Mouse (Mus musculus) heart, adult 2 months (tissue): ENCODE results near the gene Anks1b. TPM values are rescaled to one million over a fixed set of nuclear protein-coding genes. Genes with fewer than 3 reads are reported as not detected.

Source experiments
- DNase-seq, 2 experiments: peaks; one replicate each; pipeline ENCODE4 v3.0.0; 2021
- H3K27ac ChIP-seq: fragments of 200-600 bp; 2 replicates; pipeline ENCODE4 v1.8.1; 2022
- H3K27me3 ChIP-seq: fragments of 200-500 bp; 2 replicates; pipeline ENCODE4 v1.6.1; 2012; ENCODE audit warnings: mild to moderate bottlenecking, low read length, inconsistent platforms, mixed read lengths; ENCODE audit not compliant: control insufficient read depth, insufficient read depth
- H3K36me3 ChIP-seq: fragments of 200-500 bp; 2 replicates; pipeline ENCODE4 v1.6.1; 2012; ENCODE audit warnings: low read length, inconsistent platforms; ENCODE audit not compliant: control insufficient read depth, insufficient read depth
- H3K4me1 ChIP-seq: fragments of 200-500 bp; 2 replicates; pipeline ENCODE4 v1.6.1; 2011; ENCODE audit warnings: low read length; ENCODE audit not compliant: control insufficient read depth, insufficient read depth
- H3K4me3 ChIP-seq: fragments of 200-600 bp; 2 replicates; pipeline ENCODE4 v1.8.1; 2022
- H3K79me2 ChIP-seq: fragments of 200-500 bp; replicated peaks from 2 replicates; pipeline ENCODE4 v1.6.1; 2012; ENCODE audit warnings: mild to moderate bottlenecking, inconsistent platforms, low read length, moderate library complexity, mixed read lengths; ENCODE audit not compliant: control insufficient read depth, insufficient read depth
- H3K9ac ChIP-seq: fragments of 200-500 bp; 2 replicates; pipeline ENCODE4 v1.6.1; 2012; ENCODE audit warnings: low read depth, mild to moderate bottlenecking, control low read depth, inconsistent platforms, low read length, mixed read lengths
- CTCF ChIP-seq: fragments of 200-600 bp; IDR thresholded peaks from 2 replicates; pipeline ENCODE4 v1.8.1; 2022; ENCODE audit warnings: antibody characterized with exemption, mild to moderate bottlenecking, moderate library complexity
- EP300 ChIP-seq: fragments of 200-500 bp; IDR thresholded peaks from 2 replicates; pipeline ENCODE4 v1.6.1; 2011; ENCODE audit warnings: low read depth, low read length, control low read depth; ENCODE audit not compliant: insufficient read depth
- POLR2A ChIP-seq: fragments of 200-500 bp; IDR thresholded peaks from 2 replicates; pipeline ENCODE4 v1.6.1; 2011; ENCODE audit warnings: mild to moderate bottlenecking, low read depth, low read length, control low read depth; ENCODE audit not compliant: insufficient read depth
- WGBS: fragments of 180-500 bp; shearing (Covaris S2); methylation state at CpG from one replicate; pipeline ENCODE4 v1.1.7; 2018; 5-methylcytosine and 5-hydroxymethylcytosine counted together
- intact Hi-C: fragments of 180-260 bp; cut with DNase I; formaldehyde crosslinking; loops from one replicate; pipeline ENCODE4 v1.15.1; 2025
- polyA plus RNA-seq: library from polyadenylated mRNA; depleted of rRNA; stranded (reverse); fragments of >200 nt; gene quantifications from 2 replicates; pipeline ENCODE4 v1.2.3, GENCODE M21; 2012
- total RNA-seq, 2 experiments: library from RNA; stranded (reverse); gene quantifications; 2 replicates each; pipeline ENCODE4 v1.2.3; 2021

The Anks1b gene
- total and polyA plus RNA-seq, 3 experiments = 0.16 to 0.80 (median 0.52) TPM

DNA sequence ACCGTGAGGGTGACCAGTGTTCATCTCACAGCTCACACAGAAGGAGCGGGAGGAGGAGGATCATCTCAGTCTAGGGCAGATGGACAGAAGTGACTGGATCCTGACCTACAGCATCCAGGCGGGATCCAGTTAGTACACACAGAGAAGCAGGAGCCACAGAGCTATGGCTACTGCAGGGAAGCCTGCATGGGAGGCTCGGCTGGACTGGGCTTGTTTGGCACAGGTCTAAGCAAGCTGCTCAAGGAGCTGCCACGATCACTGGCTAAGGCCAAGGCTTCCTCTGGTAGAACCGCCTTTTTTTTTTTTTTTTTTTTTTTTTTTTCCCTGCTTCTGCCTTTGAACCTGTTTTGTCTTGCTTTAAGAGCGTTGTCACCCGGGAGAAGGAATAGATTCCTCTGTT is 1034.1 kb downstream of the Anks1b start:
- intact Hi-C loops = loop anchor here (10.0 kb wide), 1 partner anchor 127 kb away; no protein-coding TSS in a partner anchor
- H3K9ac ChIP-seq = no peak overlapping the region
- no peak overlapping the region for H3K4me3 ChIP-seq
- H3K27ac ChIP-seq = no peak overlapping the region
- no peaks in the 10 kb centered on the region for H3K36me3 ChIP-seq
- DNase-seq = no peak
- no peaks in the 10 kb centered on the region for H3K79me2 ChIP-seq
- WGBS = 65% methylated on average over 8 of the region's 8 CpGs
- TF ChIP-seq POLR2A (no peak), CTCF (no peak), EP300 (no peak)
- H3K4me1 ChIP-seq = no peaks in the 10 kb centered on the region
- no peaks in the 10 kb centered on the region for H3K27me3 ChIP-seq

DNA sequence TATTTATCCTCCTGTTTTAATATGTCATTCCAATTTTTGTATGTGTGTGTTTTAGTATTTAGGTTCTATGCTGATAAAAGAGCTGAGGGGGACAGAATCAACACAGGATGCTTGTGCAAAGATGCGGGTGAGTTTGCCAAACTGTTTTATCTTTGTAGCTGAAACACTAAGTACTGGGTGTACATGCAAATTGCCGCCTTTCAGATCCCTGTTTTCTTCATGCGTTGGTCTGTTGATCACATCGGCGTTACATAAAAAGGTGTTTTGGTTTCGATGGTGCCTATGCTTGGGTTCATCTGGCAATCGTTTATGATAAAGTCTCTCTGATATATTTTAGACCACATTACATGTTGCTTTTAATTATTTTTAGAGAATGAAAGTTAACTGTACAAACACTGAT is 1050.2 kb downstream of the Anks1b start:
- no peaks in the 10 kb centered on the region for H3K27me3 ChIP-seq
- no peaks in the 10 kb centered on the region for H3K79me2 ChIP-seq
- no peak for DNase-seq
- TF ChIP-seq POLR2A (no peak), CTCF (no peak), EP300 (no peak)
- no peak overlapping the region for H3K27ac ChIP-seq
- no peak overlapping the region for H3K9ac ChIP-seq
- no peak overlapping the region for H3K4me3 ChIP-seq
- intact Hi-C loops = no loop called here
- 81% methylated on average over 7 of the region's 7 CpGs for WGBS
- H3K4me1 ChIP-seq = no peaks in the 10 kb centered on the region
- H3K36me3 ChIP-seq = no peaks in the 10 kb centered on the region

DNA sequence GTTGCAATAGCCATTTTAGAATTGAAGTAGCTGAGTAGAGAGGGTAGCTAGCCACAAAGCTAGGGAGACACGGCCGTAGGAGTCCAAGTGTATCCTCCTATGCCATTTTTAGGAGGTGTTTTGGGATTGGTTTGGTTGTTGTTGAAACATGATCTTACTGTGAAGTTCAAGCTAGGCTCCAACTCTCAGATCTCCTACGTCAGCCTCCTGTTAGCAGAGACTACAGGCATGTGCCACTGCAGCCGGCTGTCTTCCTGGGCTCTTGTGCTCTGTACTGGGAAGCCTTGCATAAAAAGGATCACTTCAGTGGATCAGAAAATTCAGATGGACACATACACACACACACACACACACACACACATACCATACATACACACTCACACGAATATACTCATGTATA is 1059.8 kb downstream of the Anks1b start:
- Histone ChIP-seq H3K4me1 (no peaks in the 10 kb centered on the region), H3K9ac (no peak overlapping the region), H3K79me2 (no peaks in the 10 kb centered on the region), H3K36me3 (no peaks in the 10 kb centered on the region), H3K27ac (no peak overlapping the region), H3K27me3 (no peaks in the 10 kb centered on the region), H3K4me3 (no peak overlapping the region)
- intact Hi-C loops = no loop called here
- WGBS = 68% methylated on average over 5 of the region's 5 CpGs
- no peak for DNase-seq
- no peak for TF ChIP-seq POLR2A
- TF ChIP-seq EP300 = no peak
- TF ChIP-seq CTCF = no peak

DNA sequence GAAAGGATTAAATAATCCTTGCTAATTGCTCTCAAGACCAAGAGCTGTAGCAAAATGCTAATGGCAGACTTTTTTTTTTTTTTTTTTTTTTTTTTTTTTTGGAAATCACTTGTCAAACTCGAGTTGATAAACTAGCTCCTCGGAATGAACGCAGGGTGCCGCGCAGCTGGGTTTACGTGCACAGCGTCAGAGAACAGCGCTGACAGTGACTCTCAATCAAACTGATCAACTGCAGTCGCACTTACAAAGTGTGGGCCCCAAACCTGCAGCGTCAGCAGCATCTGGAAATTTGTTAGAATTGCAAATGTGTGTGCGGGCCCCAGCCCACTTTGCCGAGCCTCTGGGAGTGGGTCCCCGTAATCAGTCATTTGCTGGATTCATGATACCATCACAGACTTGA is 1061.4 kb downstream of the Anks1b start:
- no peak for TF ChIP-seq EP300
- TF ChIP-seq POLR2A = no peak
- TF ChIP-seq CTCF = no peak
- WGBS = 42% methylated on average over 13 of the region's 13 CpGs
- Histone ChIP-seq H3K27ac (no peak overlapping the region), H3K4me1 (no peaks in the 10 kb centered on the region; the same call in 1 of the 2 replicates), H3K79me2 (no peaks in the 10 kb centered on the region), H3K9ac (no peak overlapping the region), H3K36me3 (no peaks in the 10 kb centered on the region), H3K4me3 (no peak overlapping the region), H3K27me3 (no peaks in the 10 kb centered on the region)
- no peak for DNase-seq
- intact Hi-C loops = no loop called here

DNA sequence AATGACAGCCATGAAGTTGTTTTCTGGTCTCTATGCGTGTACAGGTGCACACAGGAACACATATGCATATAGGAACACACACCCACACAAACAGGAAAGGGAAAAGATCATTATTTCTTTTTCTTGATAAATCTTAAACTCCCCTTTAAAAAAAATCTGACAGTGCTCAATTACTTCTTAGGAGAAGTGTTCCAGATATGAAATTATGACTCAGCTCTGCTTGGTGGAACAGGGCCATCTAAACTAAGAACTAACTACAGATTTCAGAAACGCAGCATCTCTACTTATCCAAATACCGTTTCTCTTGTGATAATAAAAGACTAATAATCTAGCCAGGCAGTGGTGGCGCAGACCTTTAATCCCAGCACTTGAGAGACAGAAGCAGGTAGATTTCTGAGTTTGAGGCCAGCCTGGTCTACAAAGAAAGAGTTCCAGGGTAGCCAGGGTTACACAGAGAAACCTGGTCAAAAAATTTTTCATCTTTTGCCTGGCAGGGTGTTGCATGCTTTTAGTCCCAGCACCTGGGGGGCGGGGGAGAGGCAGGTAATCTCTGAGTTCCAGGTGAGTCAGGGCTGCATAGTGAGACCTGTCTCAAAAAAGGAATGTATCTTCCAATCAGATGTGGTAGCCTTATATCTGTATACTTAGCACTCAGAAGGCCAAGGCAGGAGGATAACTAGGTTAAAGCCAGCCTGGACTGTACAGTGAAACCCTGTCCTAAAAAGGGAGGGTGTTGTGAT is 1064.6 kb downstream of the Anks1b start:
- Histone ChIP-seq H3K9ac (no peak overlapping the region), H3K36me3 (no peaks in the 10 kb centered on the region), H3K79me2 (no peaks in the 10 kb centered on the region), H3K27ac (no peak overlapping the region), H3K4me1 (no peaks in the 10 kb centered on the region; the same call in 1 of the 2 replicates), H3K4me3 (no peak overlapping the region), H3K27me3 (no peaks in the 10 kb centered on the region)
- 74% methylated on average over 5 of the region's 5 CpGs for WGBS
- TF ChIP-seq POLR2A (no peak), EP300 (no peak), CTCF (no peak)
- no peak for DNase-seq
- intact Hi-C loops = no loop called here
